Mouse (Mus musculus) kidney, postnatal 25 days (tissue): Measurements from ENCODE around the gene E130308A19Rik.

ENCODE experiments used
- DNase-seq, 2 experiments: peaks; one replicate each; pipeline ENCODE4 v3.0.0; 2021; ENCODE audit warnings: mixed read lengths in 2 of 2

The E130308A19Rik gene

DNA sequence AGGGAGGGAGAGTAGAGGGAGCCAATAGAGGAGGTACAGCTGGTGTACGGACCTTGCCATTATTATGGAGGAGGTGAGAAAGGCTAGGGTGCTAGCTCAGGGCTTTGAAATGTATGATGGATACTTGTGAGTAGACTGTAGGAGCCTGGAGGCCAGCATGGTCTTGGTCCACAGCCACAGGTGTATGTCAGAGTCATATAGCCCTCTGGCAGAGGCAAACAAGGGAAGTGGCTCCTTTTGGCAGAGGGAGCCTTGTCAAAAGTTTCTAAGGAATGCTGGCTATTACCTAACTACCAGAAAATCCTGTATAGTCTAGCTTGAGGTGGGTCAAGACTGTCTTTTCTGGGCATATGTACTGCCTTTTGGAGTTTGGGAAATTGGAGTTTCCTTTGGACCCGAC lies 14.7 kb downstream of the E130308A19Rik start:
- DNase-seq: no peak

DNA sequence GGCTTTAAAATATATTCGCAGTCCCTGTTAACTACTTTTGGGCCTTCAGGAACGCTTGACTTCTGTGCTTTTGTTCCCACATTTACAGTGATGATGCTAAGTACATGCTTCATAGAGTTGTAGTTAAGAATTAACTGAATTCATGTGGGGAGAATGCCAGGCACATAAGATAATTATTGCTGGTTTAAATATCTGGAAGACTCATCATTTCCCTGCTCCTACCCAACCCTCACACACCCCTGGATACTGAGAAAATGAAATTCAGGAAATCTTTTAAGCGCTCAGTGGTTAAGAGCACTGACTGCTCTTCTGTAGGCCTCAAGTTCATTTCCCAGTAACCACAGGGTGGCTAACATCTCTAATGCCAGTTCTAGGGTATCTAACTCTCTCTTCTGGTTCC lies 16.0 kb downstream of the E130308A19Rik start:
- DNase-seq: no peak

DNA sequence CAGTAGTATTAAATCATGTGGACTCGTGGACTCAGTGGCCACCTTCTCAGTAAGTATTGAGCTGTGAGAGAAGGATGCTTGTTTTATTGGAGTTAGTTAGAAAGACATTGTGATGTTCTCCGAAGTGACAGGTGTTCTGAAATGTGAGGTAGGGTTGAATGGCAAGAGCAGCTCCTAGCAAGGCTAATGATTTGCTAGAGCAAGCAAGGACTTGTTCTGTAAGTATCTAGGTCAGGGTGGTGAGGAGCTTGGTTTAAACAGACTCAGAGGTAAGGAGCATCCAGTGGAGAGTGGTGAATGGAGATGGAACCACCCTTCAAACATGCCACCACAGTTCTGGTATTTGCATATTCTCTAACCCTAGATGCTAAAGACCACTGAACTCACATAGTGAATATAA lies 16.6 kb downstream of the E130308A19Rik start:
- DNase-seq: no peak

DNA sequence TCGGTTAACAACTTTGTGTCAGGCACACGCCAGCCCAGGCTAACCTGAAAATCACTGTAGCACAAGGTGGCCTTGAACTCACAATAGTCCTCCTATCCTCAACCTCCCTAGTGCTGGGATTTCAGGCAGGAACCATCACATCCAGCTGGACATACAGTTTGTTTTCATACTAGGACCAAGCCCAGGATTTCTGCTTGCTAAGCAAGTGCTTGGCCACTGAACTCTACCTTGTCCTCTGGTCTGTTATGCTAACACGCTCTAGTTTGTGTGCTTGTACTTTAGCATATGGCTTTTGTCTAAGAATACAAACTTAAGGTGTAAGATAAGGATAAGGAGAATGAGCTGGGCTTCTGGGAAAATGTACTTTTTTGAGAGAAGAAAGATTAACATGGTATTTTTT lies 18.4 kb downstream of the E130308A19Rik start:
- DNase-seq: peak; percentile 17 to 53

DNA sequence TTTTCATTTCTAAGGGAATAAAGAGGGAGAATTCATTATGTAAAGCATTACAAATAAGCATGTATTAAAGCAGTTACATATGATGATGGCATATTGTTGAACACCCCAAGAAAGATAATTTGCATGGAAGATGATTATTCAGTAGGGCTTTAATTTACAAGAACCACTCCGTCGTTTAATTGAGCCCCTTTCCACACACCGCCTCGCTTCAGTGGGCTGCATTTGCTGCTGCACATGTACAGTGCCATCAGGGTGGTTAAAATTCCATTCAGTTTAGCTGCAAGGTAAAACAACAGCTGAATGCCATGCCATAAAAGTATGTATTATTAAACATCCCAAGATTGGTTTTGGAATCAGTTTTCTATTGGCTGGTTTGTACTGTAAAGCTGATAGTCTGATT lies 19.0 kb downstream of the E130308A19Rik start:
- DNase-seq: no peak

DNA sequence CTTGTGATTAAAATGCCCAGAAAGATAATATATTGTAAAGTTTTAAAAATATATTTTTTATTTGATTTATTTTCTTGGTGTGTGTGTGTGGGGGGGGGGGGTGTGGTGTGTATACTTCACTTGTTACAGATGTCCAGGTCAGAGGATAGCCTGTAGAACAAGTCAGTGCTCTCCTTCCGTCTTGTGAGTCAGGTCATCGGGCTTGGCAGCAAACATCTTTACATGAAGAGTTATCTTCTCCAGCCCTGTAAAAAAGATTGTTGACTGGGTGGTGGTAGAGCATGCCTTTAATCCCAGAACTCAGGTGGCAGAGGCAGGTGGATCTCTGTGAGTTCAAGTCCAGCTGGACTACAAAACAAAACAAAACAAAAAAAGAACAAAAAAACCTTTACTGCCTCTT lies 19.6 kb downstream of the E130308A19Rik start:
- no peak for DNase-seq

DNA sequence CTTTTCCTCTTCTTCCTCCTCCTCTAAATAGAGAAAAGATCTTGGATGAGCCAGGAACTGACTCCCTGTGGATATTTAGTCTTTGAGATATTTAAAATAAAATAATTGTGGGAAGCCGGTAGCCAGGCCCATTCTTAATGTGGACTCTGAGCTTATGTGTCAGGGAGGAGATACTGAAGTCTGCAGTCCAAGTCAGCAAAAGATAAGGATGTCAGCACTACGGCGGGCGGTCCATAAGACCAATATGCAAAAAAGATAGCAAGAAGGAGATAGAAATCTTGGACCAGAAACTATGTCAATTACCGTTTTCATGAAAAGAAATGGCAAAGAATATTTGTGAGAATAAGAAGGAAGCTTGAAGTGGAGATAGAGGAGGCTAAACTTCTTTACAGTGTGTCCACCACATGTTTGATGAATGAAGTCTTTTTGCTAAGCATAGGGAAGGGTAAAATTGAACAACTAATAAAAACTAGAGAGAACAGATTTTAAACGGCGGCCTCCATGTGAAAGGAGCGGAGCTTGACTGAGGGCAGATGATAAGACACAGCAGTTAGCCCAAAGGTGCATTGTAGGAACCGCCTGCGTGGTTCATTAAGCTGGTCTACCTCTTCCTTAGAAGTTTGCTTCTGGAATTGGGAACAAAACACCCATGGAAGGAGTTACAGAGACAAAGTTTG lies 20.1 kb downstream of the E130308A19Rik start:
- DNase-seq: no peak

DNA sequence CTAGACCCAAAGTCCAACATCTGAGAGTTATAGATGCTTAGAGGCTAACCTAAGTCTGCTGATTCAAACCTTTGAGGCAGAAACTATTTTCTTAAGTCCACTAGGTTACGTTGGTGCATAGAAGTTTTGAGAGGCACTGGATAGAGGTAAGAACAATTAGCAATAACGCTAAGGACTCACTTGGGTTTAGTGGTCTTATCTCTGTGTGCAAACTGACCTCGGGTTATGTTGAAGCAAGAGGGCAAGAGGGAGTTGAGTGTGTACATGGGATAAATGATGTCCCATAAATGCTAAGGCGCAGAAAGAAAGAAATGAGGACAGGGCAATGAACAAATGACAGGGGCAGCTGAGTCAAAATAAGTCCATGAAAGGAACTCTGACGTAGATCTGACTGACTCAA lies 23.1 kb downstream of the E130308A19Rik start:
- no peak for DNase-seq

DNA sequence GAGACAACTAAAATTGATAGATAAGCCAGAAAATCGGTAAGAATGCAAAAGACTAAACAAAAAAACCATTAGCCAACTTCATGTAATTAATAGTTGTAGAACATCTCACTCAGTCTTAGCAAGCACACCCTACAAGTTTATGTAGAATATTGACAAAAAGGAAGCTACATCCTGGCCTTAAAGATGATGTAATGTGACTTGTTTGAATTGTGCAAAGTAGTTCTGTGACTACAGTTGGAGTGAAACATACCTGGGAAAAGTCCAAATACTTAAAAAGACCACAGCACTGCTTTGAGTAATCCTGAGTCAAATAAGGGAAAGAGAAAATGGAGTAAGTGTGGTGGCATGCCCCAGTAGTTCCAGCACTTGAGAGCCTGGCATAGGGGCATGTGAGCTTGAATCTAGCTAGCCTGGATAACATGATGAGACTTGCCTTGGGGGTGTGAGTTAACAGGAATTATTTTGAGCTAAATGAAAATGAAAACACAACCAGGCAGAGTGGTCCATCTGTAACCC lies 26.2 kb downstream of the E130308A19Rik start:
- DNase-seq: no peak

DNA sequence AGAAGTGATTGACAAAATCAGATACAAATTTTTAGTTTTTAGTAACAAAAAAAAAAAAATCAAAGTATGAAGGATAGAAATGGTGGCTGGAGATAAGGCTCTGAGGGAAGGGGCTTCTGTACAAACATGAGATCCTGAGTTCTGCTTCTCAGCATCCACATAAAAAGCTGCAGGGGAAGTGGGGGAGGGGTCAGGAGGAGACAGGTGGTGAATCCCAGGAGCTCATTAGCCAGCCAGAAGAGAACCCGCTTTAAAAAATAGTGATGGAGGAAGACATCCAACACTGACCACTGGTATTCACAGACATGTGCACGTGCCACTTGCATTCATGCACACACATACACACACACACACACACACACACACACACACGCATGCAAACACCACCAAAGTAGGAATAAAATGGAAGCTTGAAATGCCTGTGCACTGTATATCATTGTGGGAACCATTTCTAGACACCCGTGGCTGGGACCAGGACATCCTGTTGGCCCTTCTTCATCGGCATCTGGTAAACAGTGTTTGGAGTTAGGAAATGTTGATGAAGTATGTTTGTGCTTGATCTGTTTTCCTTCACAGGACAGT lies 30.1 kb downstream of the E130308A19Rik start:
- DNase-seq: no peak

DNA sequence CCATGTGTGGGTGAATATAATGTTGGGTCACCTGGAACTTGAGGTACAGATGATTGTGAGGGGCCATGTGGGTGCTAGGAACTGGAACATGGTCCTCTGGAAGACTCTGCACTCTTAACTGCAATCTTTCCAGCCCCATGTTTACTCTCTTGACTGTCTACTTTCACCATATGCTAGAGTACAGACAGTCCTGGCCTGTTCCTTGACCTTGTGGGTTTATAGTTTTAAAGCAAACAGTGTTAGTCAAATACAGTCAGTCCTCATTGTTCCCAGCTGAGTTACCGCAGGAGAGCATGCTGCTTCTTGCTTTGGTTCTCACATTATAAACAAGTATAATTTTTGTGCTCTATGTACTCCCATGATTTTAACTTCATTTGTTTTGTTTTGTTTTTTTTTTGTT lies 36.2 kb downstream of the E130308A19Rik start:
- DNase-seq: no peak

DNA sequence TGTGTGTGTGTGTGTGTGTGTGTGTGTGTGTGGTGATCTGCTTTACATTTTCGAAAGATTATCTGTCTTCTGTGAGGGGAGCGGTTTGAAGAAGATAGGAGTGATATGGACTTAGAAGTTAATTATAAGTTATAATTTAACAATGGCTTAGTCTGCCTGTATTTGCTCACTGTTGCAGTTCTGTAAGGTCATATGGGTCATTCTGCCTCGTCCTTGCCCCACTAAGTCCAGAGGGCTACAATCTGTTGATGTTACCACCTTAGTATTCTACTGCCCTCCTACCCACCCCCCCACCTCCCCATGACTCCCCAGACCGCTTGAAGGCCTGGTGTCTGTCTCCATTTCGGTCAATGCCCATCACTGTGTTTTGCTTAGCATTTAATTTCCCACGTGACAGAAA lies 37.4 kb downstream of the E130308A19Rik start:
- no peak for DNase-seq

DNA sequence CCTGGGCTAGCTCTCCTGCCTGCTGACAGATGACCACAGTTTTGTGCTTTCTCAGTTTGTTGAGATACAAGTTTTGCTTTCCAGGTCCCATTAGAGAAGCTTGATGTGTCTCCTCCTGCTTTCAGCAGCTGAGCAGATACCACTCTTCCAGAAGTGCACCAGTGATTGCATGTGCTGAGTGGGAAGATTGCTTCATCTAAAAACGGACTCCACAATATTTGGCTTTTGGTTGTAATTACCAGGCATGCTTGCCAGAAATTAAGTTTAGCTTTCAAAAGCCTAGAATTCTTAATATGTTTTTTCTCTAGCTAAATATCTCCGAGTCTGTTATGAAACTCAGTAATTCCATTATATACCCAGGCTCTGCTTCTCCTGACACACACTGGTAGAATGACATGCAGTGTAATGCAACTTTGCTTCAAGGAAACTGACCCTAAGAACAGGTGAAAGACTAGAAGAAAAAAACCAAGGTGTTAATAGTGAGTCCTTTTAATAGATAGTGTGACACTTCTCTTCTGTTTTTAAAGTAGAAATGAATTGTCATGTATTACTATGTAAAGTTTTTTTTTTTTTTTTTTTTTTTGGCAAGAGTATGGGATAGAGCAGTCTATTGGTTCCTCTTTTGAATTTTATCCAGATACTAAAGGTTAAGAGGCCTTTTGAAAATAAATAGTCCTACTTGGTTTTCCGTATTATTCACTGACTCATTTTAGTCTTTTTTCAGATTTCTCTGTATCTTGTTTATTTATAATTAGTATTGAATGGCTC lies 40.7 kb downstream of the E130308A19Rik start:
- no peak for DNase-seq

DNA sequence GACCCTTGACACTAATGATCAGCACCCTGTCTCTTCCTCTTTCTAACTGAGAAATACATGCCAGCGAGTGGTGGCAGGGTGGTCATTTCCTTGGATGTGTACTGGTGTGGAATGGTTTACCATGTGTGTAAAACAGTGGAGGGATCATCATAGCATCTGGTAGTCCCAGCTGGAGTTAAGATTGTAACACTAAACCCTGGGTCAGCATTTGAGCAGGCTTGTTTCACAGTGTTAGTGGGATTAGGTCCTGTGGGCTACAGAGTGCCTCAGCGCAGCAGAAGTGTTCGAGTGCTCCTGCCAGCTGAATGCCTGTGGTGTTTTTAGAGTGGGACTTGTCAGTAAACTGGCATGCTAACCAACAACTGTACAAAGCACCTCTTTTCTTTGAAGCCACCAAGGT lies 42.0 kb downstream of the E130308A19Rik start:
- DNase-seq: no peak

DNA sequence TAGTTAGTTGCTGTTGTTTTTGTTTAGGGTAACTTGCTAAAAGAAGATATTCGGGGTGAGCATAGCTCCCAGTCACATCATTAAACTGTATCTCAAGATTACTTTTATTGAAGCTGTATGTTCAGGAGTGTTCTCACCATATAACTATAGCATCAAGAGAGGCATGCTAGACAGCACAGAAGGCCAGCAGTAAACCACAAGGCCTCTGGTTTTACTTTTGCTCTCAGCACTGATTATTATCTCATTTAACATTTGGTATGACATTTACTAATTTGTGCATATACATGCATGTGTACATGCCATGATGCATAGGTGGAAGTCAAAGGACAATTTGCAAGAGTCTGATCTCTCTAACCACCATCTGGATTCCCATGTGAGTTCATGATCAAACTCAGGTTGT lies 43.1 kb downstream of the E130308A19Rik start:
- DNase-seq: no peak

DNA sequence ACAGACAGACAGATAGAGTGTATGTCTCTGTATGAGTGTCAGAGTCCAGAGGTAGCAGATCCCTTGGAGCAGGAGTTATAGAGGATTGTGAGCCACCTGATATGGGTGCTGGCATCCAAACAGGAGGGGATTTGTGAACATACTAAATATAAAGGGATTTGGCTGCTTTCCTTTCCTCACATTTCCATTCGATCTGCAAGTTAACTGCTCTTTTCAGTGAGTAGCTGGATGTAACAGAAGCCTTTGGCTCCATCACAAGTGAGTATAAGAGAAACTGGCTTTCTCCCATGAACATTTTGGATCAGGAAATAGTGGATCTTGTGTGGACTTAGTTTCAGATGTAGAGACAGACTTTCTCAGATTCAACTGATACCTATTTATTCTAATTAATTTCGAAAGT lies 44.0 kb downstream of the E130308A19Rik start:
- DNase-seq: no peak

DNA sequence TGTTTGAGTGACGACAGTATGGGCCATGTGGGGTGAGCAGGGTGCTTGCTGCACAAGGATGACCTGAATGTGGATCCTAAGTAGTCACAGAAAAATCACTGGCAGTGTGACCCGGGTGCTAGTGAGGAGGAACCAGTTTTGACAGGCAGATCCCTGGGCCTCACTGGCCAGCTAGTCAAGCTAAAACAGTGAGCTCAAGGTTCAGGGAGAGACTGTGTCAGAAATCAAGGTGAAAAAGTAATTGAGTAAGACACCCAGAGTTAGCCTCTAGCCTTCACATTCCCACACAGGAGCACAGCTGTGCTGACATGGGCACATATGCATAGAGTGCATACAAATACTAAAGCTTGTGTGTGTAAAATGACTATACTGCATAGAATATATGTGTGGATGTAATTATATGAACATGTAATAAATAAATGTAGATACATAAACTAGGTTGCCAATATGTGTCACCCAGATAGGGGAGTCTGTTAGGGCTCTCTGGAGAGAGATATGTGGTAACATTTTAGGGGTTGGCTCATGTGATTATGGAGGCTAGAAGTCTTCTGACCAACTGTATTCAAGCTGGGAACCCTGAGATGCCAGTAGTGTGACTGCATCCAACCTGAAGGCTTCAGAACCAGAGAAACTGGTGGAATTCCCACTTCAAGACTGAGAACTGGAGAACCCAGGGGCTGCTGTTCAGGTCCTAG lies 47.6 kb downstream of the E130308A19Rik start:
- peak in 1 of 2 experiments; percentile 44 for DNase-seq

DNA sequence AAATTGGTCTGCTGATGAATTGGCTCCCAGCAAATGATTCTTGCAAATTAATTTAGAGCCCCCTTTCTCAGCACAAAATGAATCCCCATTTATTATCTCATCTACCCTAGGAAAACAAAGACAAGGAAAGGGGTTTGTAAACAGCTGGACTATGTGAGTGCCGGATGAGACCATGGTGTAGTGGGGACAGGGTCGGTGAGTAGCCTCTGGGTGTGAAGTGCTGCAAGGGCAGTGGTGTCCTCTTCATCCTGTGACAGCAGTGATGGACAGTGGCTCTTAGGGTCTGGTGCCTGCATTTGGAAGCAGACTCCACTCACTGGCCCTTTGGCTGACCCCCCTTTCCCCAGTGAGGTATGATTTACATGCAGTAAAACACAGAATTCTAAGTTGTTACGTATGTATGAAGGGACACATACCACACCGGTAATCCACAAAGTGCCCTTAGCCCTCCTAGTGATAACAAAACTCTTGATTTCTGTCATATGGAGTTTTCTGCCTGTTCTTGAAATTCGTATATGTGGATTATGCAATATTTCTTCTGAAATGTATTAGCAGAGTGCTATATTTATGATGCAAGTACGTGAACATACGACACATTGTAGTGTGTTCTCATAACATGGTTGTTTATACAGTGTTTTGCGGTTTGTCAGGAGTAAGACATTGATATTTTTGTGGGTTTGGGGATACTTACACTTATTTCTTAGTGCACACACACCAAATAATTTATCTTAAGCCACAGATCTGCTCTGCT lies 49.1 kb downstream of the E130308A19Rik start:
- no peak for DNase-seq

DNA sequence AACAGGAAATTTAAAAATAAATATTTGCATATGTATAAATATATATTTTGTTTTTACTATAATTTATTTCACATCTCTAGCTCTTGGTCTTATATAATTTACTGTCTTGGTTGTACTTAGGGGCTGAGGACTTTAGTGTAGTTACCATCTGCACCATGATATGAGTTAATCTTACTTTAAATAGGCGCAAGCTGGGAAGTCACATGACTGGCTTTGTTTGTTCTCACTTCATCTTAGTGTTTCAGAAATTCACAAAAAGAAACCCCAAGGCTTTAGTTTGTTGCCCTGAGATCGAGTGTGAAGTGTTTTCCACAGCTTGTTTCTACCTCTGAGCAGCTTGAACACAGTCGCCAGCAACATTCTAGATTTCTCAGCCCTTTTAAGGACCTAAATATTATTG lies 49.7 kb downstream of the E130308A19Rik start:
- DNase-seq: no peak

DNA sequence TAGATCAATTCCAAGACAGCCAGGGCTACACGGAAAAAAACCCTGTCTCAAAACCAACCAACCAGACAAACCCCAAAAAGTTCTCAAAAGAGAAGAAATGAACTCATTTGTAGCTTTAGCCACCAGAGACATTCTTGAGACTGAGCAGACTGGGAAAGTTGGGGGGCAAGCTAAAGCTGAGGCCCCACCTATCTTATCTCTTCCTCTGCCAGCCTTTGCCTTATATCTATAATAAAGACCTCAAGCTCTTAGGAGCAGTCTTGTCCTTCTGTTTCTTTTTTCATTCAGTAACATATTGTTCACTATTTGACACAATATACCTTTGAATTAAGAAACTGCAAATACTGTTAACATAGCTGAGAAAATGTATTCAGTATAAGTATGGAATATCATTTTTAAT lies 55.4 kb downstream of the E130308A19Rik start:
- no peak for DNase-seq

DNA sequence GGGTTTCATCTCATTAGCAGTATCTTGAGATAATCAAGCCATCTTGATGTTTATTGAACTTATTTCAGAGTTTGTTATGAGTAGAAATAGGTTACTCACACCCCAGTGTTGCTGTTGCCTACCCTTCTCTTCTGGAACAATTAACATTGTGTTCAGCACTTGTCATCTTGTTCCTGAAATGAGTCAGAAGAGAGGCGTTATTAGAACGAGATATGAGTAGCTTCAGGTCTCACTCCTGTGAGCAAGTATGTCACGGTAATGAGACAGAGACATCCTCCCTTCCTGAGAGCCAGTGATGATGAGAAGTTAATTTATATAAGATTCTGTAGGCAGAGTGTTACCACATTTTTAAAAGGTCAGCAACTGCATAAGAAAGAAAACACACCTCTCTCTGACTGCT lies 56.5 kb downstream of the E130308A19Rik start:
- no peak for DNase-seq

DNA sequence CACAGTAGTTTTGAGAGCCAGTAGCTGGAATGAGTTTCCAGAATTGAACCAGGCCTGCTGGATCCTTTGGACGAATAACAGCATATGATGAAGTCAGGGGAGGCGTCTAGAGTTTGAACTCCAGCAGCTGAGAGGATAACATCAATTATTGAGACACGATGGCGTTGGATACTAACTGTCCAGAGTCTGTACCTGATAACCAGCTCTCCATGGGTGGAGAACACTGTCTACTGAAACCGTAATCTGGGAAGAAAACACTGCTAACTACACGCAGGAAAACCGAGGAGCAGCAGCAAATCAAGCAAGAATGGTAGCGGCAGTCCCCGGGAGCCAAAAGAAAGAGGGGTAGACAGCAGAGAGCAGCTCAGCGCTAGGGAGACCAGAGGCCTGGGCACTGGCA lies 56.9 kb downstream of the E130308A19Rik start:
- DNase-seq: no peak

DNA sequence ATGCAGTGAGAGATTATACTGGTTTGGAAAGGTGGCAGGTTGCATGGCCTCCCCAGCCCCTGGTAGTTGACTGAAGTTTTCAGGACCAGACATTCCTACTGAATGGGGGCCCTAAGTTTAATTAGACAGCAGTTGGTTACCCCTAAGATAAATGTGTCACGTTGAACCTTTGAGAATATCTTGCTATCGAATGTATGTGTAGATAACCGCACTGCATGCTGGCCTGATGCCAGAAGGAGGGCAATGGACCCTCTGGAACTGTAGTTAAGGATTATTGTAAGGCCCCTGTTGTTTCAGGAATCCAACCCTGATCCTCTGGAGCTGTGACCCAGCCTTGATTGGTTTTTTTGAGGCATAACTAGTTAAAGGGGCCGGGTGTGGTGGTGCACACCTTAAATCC lies 58.3 kb downstream of the E130308A19Rik start:
- DNase-seq: no peak
